Mouse (Mus musculus): ENCODE results near the gene Ncf4.
"Not testable (repeated sequence)": the region's sequence is repeated elsewhere in the genome, so short reads cannot be mapped to it uniquely, and the experiment has no call there.

Gene Ncf4

DNA sequence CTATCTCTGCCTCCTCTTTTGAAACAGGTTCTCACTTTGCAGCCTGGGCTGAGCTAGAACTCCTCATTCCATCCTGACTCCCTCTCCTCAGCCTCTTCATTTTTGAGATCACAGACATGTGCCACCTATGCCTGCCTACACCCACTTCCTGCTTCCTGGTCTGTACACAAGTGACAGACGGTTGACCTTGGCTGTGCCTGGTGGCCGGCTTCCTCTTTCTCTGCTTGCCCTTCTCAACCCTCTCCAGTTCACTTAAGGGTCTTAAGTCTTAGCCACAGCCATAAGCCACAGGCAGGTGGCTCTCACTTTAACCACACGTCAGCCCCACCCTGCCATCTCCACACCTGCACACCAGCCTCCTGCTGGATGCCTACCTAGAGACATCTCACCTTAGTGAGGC lies 3.8 kb downstream of the Ncf4 start:
- no peak for DNase-seq (ENCODE audit: low read depth, low spot score)

DNA sequence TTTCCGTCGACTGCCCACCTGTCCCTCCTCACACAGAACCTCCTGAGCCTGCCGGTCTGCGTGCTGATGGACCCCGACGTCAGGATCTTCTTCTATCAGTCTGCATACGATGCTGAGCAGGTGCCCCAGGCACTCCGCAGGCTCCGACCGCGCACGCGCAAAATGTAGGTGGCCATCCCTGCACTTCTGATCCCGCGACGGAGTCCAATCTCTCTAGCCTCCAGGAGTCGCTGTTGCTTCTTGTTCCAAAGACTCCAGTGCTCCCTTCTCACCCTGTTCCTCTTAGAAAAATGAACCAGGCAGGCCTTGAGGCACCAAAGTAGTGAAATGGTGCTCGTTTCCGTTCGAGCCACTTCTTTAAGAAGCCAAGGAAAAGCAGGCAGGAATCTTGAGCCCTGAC lies 10.2 kb downstream of the Ncf4 start:
- peak; percentile 53 for DNase-seq (ENCODE audit: low read depth, low spot score)

DNA sequence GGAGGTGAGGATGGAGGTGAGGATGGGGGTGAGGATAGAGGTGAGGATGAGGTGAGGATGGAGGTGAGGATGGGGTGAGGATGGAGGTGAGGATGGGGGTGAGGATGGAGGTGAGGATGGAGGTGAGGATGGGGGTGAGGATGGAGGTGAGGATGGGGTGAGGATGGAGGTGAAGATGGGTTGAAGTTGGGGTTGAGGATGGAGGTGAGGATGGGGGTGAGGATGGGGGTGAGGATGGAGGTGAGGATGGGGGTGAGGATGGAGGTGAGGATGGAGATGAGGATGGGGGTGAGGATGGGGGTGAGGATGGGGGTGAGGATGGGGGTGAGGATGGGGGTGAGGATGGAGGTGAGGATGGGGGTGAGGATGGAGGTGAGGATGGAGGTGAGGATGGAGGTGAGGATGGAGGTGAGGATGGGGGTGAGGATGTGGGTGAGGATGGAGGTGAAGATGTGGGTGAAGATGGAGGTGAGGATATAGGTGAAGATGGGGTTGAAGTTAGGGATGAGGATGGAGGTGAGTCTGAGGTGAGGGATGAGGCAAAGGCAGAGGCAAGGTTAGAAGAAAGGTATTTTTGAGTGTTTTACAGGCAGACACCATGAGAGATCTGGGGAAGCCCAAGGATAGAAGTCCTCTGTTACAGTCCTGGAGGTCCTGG lies 12.1 kb downstream of the Ncf4 start:
- not testable (repeated sequence) for DNase-seq (ENCODE audit: low read depth, low spot score)

DNA sequence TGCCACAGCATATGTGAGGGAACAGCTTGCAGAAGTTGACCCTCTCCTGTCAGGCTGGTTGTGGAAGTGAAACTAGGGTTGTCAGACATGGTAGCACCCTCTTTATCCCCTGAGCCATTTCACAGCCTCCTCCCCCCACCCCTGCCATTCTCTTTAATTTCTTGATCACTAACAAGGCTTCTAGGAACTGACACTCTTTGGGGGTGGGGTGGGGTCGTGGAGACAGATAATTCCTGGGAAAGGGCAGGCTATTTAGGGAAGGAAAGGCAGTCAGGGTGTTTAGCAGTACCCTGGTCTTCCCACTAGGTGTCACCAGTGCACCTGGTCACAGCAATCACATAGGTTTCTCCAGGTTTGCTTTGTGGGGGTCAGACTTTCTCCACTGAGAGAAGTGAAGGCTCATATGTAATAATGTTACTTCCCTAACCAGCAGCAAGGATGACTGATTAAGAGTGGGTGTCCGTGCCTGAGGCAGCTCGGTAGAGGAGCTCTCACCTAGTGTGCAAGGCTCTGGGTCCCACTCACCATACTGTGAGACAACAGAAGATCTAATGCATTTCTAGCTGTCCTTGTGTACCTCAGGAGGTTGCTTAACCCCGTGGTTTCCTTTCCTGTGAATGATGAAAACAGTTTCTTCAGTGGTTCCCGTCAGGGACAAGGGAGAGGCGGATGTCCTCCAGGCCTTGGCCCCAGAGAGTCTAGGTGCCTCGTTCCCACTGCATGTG lies 12.9 kb downstream of the Ncf4 start:
- DNase-seq (ENCODE audit: low read depth, low spot score) = peak; percentile 28

DNA sequence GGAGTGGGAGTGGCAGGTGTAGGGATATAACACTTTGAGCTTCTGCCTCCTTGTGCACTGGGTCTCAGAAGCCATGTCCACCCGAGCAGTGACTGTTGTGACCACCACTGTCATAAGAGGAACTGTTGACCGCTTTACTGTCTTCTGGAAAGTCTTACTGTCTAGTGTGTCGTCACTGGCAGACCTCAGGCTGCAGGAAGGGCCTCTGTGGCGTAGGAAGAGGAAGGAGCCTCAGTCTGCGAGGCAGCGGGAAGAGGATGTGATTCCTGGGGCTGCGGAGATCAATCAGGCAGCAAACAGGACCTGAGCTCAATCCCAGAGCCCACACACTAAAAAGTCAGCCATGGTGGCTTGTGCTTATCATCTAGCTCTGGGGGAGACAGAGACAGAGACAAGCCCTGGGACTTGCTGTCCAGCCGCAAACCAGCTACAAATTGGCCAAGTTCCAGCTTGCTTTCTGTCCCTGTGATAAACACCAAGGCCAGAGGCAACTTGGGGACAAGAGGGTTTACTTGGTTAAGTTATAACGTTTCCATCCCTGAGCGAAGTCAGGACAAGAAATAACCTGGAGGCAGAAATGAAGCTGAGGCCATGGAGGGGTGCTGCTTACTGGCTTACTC lies 13.8 kb downstream of the Ncf4 start:
- no peak for DNase-seq (ENCODE audit: low read depth, low spot score)

DNA sequence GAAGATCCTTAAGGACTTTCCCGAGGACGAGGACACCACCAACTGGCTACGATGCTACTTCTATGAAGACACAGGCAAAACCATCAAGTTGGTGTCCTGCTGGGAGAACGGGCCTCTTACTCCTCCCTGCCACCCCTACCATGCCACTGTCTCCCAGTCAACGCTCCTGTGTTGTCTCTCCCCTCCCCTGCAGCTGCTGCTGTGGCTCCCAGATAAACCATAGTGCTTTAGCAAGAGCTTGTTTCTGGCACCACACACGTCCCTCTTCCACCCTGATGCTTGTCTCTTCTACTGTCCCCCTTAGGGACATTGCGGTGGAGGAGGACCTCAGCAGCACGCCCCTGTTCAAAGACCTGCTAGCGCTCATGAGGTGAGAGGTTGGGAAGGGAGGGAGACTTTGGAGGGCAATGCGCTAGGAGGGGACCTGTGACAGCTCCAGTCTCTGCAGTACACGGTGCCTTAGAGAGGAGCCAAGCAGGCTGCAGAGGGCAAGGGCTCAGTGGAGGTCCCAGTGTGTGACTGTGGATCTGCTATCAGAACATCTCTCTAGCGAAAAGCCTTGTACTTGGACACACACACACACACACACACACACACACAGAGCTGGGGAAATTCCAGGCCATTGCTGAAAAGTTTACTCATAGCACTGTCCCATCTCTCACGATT lies 16.2 kb downstream of the Ncf4 start:
- DNase-seq (ENCODE audit: low read depth, low spot score) = no peak

DNA sequence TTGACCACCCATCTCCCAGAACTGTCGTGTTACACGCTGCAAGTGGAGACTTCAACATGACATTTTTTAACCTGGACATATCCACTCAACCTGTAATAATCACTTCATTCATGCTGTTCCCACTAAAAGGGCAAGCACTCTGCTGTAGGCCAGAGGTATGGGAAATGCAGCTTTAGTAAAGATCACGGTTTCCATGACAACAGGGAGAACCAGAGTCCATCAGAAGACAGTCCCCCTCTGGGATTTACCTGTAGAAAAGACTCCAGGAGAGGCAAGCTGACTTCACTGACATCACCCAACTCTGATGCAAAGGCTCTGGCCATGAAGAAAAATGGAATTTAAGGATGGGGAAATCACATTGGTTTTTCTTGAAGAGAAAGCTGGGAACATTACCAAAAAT lies 18.7 kb downstream of the Ncf4 start:
- DNase-seq (ENCODE audit: low read depth, low spot score) = no peak

DNA sequence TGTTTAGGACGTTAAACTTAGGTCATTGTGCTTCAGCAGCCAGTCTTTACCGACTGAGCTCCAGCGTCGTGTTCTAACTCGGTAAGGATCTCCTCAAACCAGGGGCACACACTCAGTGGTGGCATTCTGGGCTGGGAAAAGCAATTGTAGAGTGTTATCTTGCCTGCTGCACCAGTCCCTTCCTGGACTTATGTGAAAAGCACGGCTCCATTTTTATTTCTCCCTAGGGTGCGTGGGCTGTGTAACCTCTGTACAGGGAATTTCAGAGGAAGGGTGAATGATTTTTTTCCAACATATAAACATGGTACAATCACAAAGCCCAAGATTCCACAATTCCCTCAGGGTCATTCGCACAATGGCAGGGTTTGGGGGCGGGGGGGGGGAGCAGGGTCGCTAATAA lies 22.8 kb downstream of the Ncf4 start:
- no peak for DNase-seq (ENCODE audit: low read depth, low spot score)

DNA sequence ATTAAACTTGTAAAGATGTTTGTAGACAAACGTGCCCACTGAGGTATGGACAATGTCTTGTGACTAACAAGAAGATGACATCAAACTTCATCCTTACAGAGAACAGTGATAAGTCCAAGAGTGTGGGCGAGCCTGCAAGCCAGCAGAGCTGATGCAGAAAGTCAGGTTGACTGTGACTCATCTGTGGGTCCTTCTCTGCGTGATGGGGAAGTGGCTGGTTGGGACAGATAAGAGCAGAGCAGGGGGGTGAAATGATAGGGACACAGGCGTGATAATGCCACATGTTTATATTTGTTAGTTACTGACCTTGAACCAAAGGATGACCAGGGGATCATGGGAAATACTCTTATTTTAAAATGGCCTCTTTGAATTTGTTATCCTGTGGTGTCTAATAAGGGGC lies 23.3 kb downstream of the Ncf4 start:
- no peak for DNase-seq (ENCODE audit: low read depth, low spot score)

DNA sequence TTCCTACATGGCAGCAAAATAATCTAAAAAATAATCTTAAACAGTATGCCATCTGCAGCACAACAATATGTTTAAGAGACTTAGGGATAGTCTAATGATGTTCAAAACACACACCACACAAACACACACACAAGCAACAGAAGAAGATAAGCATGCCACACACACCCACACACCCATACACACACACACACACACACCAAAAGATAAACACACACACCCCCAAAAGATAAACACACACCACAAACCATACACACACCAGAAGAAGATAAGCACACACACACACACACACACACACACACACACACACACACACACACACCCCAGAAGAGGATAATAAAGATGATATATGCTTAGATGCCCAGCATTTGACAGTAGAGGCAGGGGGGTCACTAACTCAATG lies 26.6 kb downstream of the Ncf4 start:
- DNase-seq (ENCODE audit: low read depth, low spot score) = no peak

DNA sequence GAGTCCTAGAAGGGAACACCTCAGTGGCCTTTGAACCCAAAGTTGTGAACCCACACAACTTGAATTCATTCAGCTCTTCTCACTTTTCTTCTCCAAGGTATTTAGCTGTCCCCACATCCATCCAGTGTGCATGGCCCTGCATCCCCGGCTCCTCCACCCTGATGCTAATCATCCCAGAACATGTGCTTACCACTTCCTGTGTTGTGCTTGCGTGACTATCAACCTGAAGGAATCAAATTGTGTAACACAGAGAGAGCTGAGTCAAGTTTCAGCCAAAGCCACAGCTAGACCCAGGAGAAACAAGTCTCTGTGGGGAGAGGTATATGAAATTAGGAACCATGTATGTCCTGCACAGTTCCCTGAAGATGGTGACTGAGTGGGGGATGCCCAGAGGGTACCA lies 33.7 kb downstream of the Ncf4 start:
- no peak for DNase-seq (ENCODE audit: low read depth, low spot score)

DNA sequence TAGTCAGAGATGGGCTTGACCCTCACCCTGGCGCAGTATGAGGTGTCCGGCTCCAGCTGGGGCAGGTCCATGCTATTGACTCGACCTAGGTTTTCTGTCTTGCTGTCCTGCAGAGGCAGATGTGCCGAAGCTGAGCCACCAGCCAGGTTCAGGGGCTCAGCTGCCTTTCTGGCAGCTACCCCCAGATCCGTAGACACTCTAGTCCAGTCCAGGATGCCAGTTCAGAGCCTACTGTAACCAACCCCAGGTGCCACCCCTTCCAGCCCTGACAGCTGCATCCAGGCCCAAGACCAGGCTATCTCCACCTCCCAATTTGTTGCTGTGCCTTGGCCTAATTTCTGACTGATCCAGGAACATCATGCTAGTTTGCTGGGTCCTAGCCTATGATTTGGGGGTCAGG lies 43.3 kb downstream of the Ncf4 start:
- no peak for DNase-seq (ENCODE audit: low read depth, low spot score)

DNA sequence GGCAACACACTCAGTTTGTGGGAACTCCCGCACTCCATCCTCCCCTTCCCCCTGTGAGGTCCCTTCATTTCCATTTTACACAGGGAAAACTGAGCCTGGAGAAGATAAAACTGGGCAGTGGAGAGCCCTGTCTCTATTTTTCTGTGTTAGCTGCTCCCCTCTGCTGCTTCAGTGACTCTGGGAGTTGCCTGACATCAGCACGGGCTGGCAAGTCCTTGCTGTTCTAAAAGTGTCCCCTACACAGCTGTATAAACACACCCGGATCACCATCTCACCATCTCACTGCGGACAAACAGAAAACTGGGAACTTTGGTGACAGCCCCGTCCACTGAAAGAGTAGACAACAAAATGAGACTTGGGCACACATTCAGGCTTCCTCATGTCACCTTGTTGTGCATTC lies 45.2 kb downstream of the Ncf4 start:
- DNase-seq (ENCODE audit: low read depth, low spot score) = not testable (repeated sequence)

DNA sequence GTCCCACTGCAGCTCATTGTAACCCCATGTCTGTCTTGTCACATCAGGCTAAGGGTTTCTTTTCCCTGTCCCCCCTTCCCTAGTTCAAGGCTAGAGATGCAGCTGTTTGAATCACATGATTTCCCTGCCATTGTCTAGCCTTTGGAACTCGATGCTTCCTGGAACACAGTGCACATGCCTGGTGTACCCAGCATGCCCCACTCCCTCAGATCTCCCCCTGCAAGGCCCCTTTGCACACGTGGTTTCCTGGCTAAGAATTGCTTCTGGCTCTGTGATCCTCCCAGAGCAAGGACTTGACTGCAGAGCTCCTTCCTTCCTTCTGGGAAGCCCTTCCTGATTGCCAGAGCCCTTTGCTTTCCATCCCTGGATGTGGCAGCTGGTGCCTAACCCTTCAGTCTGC lies 48.6 kb downstream of the Ncf4 start:
- DNase-seq (ENCODE audit: low read depth, low spot score) = not testable (repeated sequence)

DNA sequence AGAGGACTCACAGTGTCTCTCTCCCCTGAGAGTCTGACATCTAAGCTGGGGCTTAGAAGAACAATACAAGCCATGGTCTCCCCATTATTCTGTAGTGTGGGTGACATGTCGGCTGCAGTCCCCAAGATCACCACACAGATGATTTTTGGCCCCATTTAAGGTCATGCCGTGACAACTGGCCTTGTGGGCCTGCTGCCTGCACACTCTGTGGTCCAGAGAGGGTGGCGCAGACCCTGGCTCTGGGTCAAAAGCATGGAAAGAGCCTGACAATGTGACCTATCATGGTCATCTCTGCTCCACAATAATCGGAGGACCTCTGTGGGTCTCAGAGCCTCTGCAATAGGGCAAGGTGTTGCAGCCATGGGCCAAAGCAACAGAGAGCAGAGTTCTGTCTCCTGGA lies 49.1 kb downstream of the Ncf4 start:
- DNase-seq (ENCODE audit: low read depth, low spot score) = no peak

DNA sequence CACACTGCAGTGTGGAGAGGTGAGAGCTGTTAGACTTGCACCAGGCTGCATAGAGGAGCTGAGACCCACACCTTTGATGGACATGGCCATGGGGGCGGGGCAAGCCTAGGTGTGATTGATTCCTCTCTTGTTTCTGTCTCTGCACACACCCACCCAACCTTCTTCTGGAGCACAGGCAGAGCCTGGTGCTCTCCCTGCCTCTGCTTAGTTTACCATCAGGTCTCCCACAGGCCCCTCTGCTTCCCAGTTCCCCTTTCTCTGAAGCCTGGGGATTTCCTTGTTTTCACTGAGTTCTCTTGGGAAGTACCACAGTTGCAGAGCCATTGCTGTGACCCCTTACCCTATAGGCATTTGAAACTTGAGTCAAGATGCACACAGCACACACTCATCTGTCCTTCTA lies 54.0 kb downstream of the Ncf4 start:
- no peak for DNase-seq (ENCODE audit: low read depth, low spot score)

DNA sequence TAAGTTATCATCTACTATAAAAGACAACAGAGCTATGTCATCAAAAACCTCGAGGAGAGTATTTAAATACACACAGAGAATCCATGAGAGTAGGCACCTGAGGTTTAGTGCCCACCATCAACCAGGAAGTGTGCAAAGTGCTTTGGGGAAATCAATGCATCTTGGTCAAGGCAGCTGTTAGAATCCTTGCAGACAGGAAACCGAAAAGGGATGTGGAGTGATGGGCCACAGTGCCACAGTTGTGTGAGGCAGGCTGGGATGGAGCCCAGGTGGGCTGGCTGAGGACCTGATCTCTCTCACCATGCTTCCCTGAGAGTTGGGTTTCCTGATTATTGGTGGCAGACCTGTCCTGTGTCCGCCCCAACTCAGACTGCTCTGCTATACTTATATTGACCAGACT lies 55.0 kb downstream of the Ncf4 start:
- DNase-seq (ENCODE audit: low read depth, low spot score) = no peak

DNA sequence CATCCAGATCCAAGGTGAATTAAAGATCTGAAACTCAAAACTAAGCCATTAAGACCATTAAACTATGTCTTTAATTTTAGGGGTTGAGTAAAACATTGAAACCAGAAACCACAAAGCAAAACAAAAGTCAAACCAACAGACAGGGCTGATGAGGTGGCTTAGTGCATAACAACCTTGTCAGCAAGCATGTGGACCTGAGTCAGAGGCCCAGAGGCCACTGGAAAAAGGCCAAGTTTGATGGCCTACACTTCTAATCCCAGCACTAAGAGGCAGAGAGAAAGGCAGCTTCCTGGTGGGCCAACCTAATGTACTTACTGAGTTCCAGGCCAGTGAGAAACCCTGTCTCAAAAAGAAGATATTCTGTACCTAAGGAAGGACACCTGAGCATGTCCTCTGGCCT lies 56.2 kb downstream of the Ncf4 start:
- no peak for DNase-seq (ENCODE audit: low read depth, low spot score)

DNA sequence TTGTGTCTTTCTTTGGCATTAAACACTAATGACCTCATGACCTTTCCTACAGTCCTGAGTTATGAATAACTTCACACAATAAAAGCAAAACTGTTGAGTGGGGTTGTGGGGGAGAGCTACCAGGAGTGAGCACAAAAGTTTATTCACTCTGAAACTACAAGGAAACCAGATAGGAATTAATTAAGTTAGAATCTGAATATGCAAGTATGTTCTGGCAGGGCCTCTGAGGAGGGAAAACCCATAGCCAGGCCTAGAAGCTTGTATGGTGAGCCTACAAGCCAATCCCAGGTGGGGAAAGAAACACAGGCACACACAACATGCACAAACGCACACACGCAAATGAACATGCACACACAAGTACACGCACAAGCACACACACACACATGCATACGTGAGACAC lies 58.1 kb downstream of the Ncf4 start:
- no peak for DNase-seq (ENCODE audit: low read depth, low spot score)

DNA sequence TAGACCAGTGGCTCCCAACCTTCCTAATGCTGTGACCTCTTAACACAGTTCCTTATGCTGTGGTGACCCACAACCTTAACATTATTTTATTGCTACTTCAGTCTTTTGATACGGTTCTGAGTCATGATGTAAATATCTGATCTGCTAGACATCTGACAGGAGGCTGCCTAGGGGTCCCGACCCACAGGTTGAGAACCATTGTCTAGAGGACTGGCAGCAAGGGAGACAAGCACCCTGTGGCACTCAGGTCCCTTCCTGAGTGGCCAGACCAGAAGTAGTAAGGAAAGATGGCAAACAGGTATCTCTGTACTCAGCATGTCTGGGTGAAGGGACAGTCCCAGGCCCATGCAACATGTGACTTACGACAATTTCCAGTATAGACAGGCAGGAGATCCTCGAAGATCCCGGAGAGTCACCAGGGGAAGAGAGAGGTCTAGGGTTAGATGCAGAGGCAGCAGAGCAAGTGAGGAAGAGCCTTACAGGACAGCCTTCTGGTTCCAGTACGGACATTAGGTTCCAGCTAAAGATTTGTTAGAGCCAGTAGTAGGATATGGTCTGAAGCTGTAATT lies 59.1 kb downstream of the Ncf4 start:
- no peak for DNase-seq (ENCODE audit: low read depth, low spot score)

DNA sequence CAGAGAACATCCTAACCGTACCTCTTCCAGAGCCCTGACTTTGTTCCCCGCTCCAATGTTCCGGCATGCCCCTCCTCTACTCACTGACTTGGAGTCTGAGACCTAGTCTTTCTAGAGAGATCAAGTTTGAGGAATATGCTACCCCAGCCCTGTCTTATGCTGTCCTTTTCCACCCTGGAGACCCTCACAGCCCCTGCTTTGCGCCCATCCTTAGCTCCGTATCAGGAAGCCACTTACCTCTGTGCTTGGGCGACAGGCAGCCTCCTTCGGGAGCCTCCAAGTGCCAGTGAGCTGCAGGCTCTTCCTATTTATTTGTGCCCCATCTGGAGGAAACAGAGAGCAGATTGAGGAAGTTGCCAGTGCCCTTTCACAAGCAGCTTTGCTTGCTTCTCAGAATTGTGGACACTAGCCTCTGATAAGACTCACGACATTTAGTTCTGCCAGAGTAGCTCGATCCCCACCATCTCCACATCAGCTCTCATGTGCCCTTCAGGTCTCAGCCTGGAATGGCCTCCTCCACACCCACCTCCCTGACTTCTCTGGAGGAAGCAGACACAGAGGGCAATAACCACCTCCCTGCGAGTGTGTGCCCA lies 60.8 kb downstream of the Ncf4 start, which contains the start of gene Csf2rb2:
Gene Csf2rb2, minus strand, starts transcription at position 381 of the 593 bp plus-strand sequence.
- DNase-seq (ENCODE audit: low read depth, low spot score) = no peak

DNA sequence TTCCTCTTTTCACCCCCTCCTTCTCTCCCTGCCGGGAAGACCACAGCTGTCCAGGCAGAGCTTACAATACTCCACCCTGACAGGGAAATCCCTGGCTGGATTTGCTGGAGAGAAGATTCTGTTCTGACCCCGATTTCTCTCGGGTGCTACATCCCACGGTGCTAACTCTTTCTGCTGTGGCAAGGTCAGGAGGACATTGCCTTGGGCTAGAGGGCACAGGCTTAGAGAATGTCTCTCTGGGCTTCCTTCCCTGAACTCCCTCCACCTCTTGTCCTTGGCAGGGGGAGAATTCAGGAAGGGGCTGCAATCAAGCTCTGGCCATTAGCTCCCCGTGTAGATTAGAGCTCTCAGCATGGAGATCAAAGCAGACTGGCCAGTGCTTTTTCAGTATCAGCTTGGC lies 65.3 kb downstream of the Ncf4 start:
- DNase-seq (ENCODE audit: low read depth, low spot score) = no peak
